Mouse (Mus musculus) right cerebral cortex, postnatal 10 days (tissue): ENCODE results near the gene Unc13c.

Source experiments
- DNase-seq, 2 experiments: peaks; one replicate each; pipeline ENCODE4 v3.0.0; 2021; ENCODE audit warnings: low spot score in 2 of 2

Unc13c gene

GRCm38 (mm10) chr9:73638119-73638518, 330.6 kb downstream of the Unc13c start:
- DNase-seq, result no peak

GRCm38 (mm10) chr9:73625171-73625570, 343.6 kb downstream of the Unc13c start:
- no peak for DNase-seq

GRCm38 (mm10) chr9:73612896-73613295, 355.9 kb downstream of the Unc13c start:
- no peak for DNase-seq

GRCm38 (mm10) chr9:73603921-73604320, 364.8 kb downstream of the Unc13c start:
- DNase-seq, result no peak

GRCm38 (mm10) chr9:73565558-73565957, 403.2 kb downstream of the Unc13c start:
- DNase-seq, result peak; percentile 33

GRCm38 (mm10) chr9:73560037-73560436, 408.7 kb downstream of the Unc13c start:
- DNase-seq, result no peak

- peak; percentile 26 to 50 for DNase-seq
Observed at GRCm38 (mm10) chr9:73557805-73558204, 411.0 kb downstream of the Unc13c start.

GRCm38 (mm10) chr9:73555354-73555753, 413.4 kb downstream of the Unc13c start:
- DNase-seq, result no peak

GRCm38 (mm10) chr9:73472568-73472967, 496.2 kb downstream of the Unc13c start:
- no peak for DNase-seq

GRCm38 (mm10) chr9:73462027-73462426, 506.7 kb downstream of the Unc13c start:
- DNase-seq, result no peak

- no peak for DNase-seq
Observed at GRCm38 (mm10) chr9:73450009-73450408, 518.8 kb downstream of the Unc13c start.

- no peak for DNase-seq
Observed at GRCm38 (mm10) chr9:73449216-73449615, 519.5 kb downstream of the Unc13c start.

- no peak for DNase-seq
Observed at GRCm38 (mm10) chr9:73431925-73432324, 536.8 kb downstream of the Unc13c start.
